Mouse (Mus musculus): Measurements from ENCODE around the gene Camta2.

- TF ChIP-seq BHLHE40 (IDR thresholded peaks at IDR 0.05; ENCODE audit: low read depth, low read length) (no peak), TBP (conservative IDR thresholded peaks at IDR 0.05; ENCODE audit: low read depth, low read length) (no peak), POLR2A (IDR thresholded peaks at IDR 0.05; ENCODE audit: low read depth, low read length) (no peak), POLR2AphosphoS2 (IDR thresholded peaks at IDR 0.05; ENCODE audit: low read depth, low read length) (no peak), MAFK (IDR thresholded peaks at IDR 0.05; ENCODE audit: insufficient replicate concordance, low read length) (no peak), MXI1 (IDR thresholded peaks at IDR 0.05; ENCODE audit: low read depth, low read length) (no peak), CTCF (conservative IDR thresholded peaks at IDR 0.05 in 1 of 2, IDR thresholded peaks at IDR 0.05 in 1 of 2; ENCODE audit: low read depth in 2 of 2, low read length in 2 of 2) (peak in 1 of 2 experiments; percentile 51; a peak in 2 of 4 replicates), KAT2A (IDR thresholded peaks at IDR 0.05; ENCODE audit: insufficient replicate concordance, low read length) (no peak), JUND (conservative IDR thresholded peaks at IDR 0.05; ENCODE audit: low read depth, low read length) (no peak), MEF2A (IDR thresholded peaks at IDR 0.05; ENCODE audit: borderline replicate concordance, low read depth, low read length) (no peak), GABPA (IDR thresholded peaks at IDR 0.05; ENCODE audit: insufficient replicate concordance, low read depth, low read length) (no peak), MAX (IDR thresholded peaks at IDR 0.05; ENCODE audit: low read length) (no peak)
Measured at GRCm38 (mm10) chr11:70664741-70665140, 23.2 kb downstream of the Camta2 start.

Measured in CH12.LX (cell line).